Mouse (Mus musculus) embryonic facial prominence, embryonic 10.5 days (tissue): Measurements from ENCODE around the gene Olfr155. TPM values are rescaled to one million over a fixed set of nuclear protein-coding genes. Genes with fewer than 3 reads are reported as not detected.

Experiments used
- DNase-seq: peaks from one replicate; pipeline ENCODE4 v3.0.0-alpha.2; 2017; ENCODE audit warnings: low spot score
- H3K27ac ChIP-seq: fragments of 300-500 bp; sonication (generic); replicated peaks from 2 replicates; pipeline ENCODE4 v1.5.1; 2016; ENCODE audit warnings: mild to moderate bottlenecking
- H3K27me3 ChIP-seq: fragments of 300-500 bp; sonication (generic); replicated peaks from 2 replicates; pipeline ENCODE4 v1.6.1; 2016; ENCODE audit warnings: low read depth, mild to moderate bottlenecking; ENCODE audit not compliant: poor library complexity, severe bottlenecking
- H3K36me3 ChIP-seq: fragments of 300-500 bp; sonication (generic); replicated peaks from 2 replicates; pipeline ENCODE4 v1.6.1; 2016; ENCODE audit warnings: mild to moderate bottlenecking, moderate library complexity
- H3K4me1 ChIP-seq: fragments of 300-500 bp; sonication (generic); 2 replicates; pipeline ENCODE4 v1.6.1; 2016
- H3K4me3 ChIP-seq: fragments of 300-500 bp; sonication (generic); 2 replicates; pipeline ENCODE4 v1.5.1; 2016; ENCODE audit warnings: mild to moderate bottlenecking, moderate library complexity
- H3K9me3 ChIP-seq: fragments of 300-500 bp; sonication (generic); 2 replicates; pipeline ENCODE4 v1.6.1; 2016; ENCODE audit warnings: mild to moderate bottlenecking
- WGBS: fragments of 180-500 bp; shearing (Covaris S2); methylation state at CpG from one replicate; pipeline ENCODE4 v1.1.7; 2016; 5-methylcytosine and 5-hydroxymethylcytosine counted together
- polyA plus RNA-seq: library from polyadenylated mRNA; unstranded; fragments of >200 nt; fragmentation: Nextera tagmentation; extraction: Ambion mirVana; gene quantifications from 2 replicates; pipeline ENCODE4 v1.2.1, GENCODE M21; 2016

The Olfr155 gene
- polyA plus RNA-seq, 1 experiment from 2014 or later = not detected

GRCm38 (mm10) chr4:43903690-43904089, 52.3 kb downstream of the Olfr155 start:
- DNase-seq = no peak
- H3K36me3 ChIP-seq = peaks cover 73% of the 10 kb centered on the region
- no peaks in the 10 kb centered on the region for H3K27me3 ChIP-seq
- no peak overlapping the region for H3K27ac ChIP-seq
- H3K4me3 ChIP-seq = no peak overlapping the region
- WGBS = 74% methylated on average over 7 of the region's 7 CpGs
- no peaks in the 10 kb centered on the region for H3K9me3 ChIP-seq
- peaks cover 4% of the 10 kb centered on the region; the same call in 1 of the 2 replicates for H3K4me1 ChIP-seq

- Histone ChIP-seq H3K36me3 (peaks cover 75% of the 10 kb centered on the region), H3K9me3 (no peaks in the 10 kb centered on the region), H3K27ac (no peak overlapping the region), H3K4me1 (peaks cover 4% of the 10 kb centered on the region; the same call in 1 of the 2 replicates), H3K27me3 (no peaks in the 10 kb centered on the region), H3K4me3 (no peak overlapping the region)
- 32% methylated on average over 6 of the region's 6 CpGs for WGBS
- DNase-seq = peak; percentile 38
Measured at GRCm38 (mm10) chr4:43906443-43906842, 55.1 kb downstream of the Olfr155 start.

Other genes starting within 250 kb of the Olfr155 start
- 12.5 and 16.7 TPM in 2 replicates for gene Npr2, start 219.6 kb upstream of the Olfr155 start, polyA plus RNA-seq
- gene Spag8, start 198.0 kb upstream of the Olfr155 start, polyA plus RNA-seq = 1.8 and 2.0 TPM in 2 replicates
- gene Hint2, start 195.1 kb upstream of the Olfr155 start, polyA plus RNA-seq = 71.7 and 72.8 TPM in 2 replicates
- 4.0 and 5.1 TPM in 2 replicates for gene Tmem8b, start 182.6 kb upstream of the Olfr155 start, polyA plus RNA-seq
- gene Fam221b, start 182.4 kb upstream of the Olfr155 start, polyA plus RNA-seq = 1.4 and 1.7 TPM in 2 replicates
- 0.07 TPM in 1 of 2 replicates, not detected in the other for gene Olfr70, start 150.8 kb upstream of the Olfr155 start, polyA plus RNA-seq
- not detected in 2 replicates for gene Olfr71, start 141.3 kb upstream of the Olfr155 start, polyA plus RNA-seq
- 0.14 TPM in 1 of 2 replicates, not detected in the other for gene Hrct1, start 124.4 kb upstream of the Olfr155 start, polyA plus RNA-seq
- 0.06 TPM in 1 of 2 replicates, not detected in the other for gene Spaar, start 121.5 kb upstream of the Olfr155 start, polyA plus RNA-seq
- not detected in 2 replicates for gene Olfr159, start 80.6 kb upstream of the Olfr155 start, polyA plus RNA-seq
- gene Olfr156, start 27.7 kb upstream of the Olfr155 start, polyA plus RNA-seq = not detected in 2 replicates
- not detected in 2 replicates for gene Olfr157, start 11.4 kb upstream of the Olfr155 start, polyA plus RNA-seq
- 17.4 and 19.3 TPM in 2 replicates for gene Reck, start 24.0 kb downstream of the Olfr155 start, polyA plus RNA-seq
- gene Glipr2, start 105.8 kb downstream of the Olfr155 start, polyA plus RNA-seq = 55.8 and 75.8 TPM in 2 replicates
- gene Ccin, start 131.9 kb downstream of the Olfr155 start, polyA plus RNA-seq = not detected in 2 replicates
- 212 and 222 TPM in 2 replicates for gene Clta, start 152.9 kb downstream of the Olfr155 start, polyA plus RNA-seq
- gene Gne, start 232.6 kb downstream of the Olfr155 start, polyA plus RNA-seq = 20.5 and 20.8 TPM in 2 replicates